Comparison of ENCODE assay signal across 10 mouse cellular contexts in the genomic region with DNA sequence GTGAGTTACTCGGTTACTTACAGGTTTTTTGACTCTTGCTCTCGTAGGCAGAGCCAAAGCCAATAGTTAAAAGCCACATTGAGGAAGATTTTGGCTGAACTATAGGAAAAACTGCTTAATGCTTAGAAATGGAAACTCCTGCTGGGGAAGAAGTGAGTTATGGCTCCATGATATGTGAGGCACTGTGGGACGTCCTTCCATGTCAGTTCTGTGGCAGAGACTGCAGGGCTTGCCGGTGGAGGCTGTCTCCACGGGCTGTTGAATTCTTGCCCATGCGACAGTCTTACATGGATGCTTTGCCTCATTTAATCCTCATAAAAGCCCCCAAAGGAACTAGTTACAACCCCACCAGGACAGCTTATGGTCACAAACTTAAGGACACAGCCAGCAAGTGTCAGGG.
"Had no signal": no experiment of that assay in that cellular context is flagged by ENCODE, and none has a peak within 500 bp of the region (broad histone marks: within the 10 kb centered on the region; RNA-seq: fewer than 3 reads in every experiment).

No protein-coding gene starts in this region.

- H3K27ac ChIP-seq: intestine, embryonic 15.5 days; layer of hippocampus, adult 2 months; liver, embryonic 14.5 days; midbrain, embryonic 13.5 days; stomach, postnatal 0 days had no signal

- ATAC-seq: intestine, embryonic 15.5 days; midbrain, embryonic 13.5 days had no signal

- H3K36me3 ChIP-seq: intestine, embryonic 15.5 days; midbrain, embryonic 13.5 days had no signal

- H3K4me3 ChIP-seq: intestine, embryonic 15.5 days; layer of hippocampus, adult 2 months; midbrain, embryonic 13.5 days had no signal

- H3K4me1 ChIP-seq: intestine, embryonic 15.5 days; midbrain, embryonic 13.5 days had no signal

- H3K9me3 ChIP-seq: intestine, embryonic 15.5 days; midbrain, embryonic 13.5 days had no signal

- H3K9ac ChIP-seq: intestine, embryonic 15.5 days; liver, embryonic 14.5 days; midbrain, embryonic 13.5 days had no signal

- DNase-seq: kidney, adult 2 months; kidney, postnatal 4 days; left cerebral cortex, postnatal 4 days; lung, adult 18-20 months; thymus, postnatal 4 days had no signal

- H3K4me2 ChIP-seq: intestine, embryonic 15.5 days; midbrain, embryonic 13.5 days had no signal

- H3K27me3 ChIP-seq: intestine, embryonic 15.5 days; midbrain, embryonic 13.5 days had no signal
